Mouse (Mus musculus) bone marrow macrophage, adult 2 months (primary cell): ENCODE measurements around the gene Pim3.

Source experiments
- CTCF ChIP-seq: IDR thresholded peaks from 2 replicates; pipeline ENCODE4 v1.5.1; 2012; ENCODE audit warnings: low read depth, mild to moderate bottlenecking, low read length, moderate library complexity
- POLR2A ChIP-seq: IDR thresholded peaks from 2 replicates; pipeline ENCODE4 v1.6.1; 2012; ENCODE audit warnings: mild to moderate bottlenecking, low read depth, low read length, borderline replicate concordance

DNA sequence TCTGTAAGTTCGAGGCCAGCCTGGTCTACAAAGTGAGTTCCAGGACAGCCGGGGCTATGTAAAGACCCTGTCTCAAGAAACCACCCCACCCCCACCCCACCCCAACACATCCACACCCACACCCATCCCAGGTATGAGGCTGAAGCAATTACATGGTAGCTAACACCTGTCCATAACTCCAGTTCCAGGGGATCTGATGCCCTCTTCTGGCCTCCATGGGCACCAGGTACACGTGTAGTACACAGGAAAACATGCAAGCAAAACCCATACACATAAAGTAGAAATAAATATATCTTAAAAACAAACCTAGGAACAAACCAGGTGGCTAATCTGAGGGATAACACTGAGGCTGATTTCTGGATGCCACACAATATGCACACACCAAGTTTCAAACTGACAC lies 48.7 kb upstream of the Pim3 start:
- TF ChIP-seq POLR2A: no peak
- no peak for TF ChIP-seq CTCF
